Mouse (Mus musculus) embryonic facial prominence, embryonic 12.5 days (tissue): ENCODE measurements around the gene 1700016D06Rik. TPM values are rescaled to one million over a fixed set of nuclear protein-coding genes. Genes with fewer than 3 reads are reported as not detected.

ENCODE experiments used
- microRNA-seq: library from miRNA; unstranded; fragments of <30 nt; microRNA quantifications from one replicate; pipeline ENCODE4, GENCODE M21; 2017
- polyA plus RNA-seq: library from polyadenylated mRNA; unstranded; fragments of >200 nt; fragmentation: Nextera tagmentation; extraction: Ambion mirVana; gene quantifications from 2 replicates; pipeline ENCODE4 v1.2.1, GENCODE M21; 2016

The 1700016D06Rik gene
- polyA plus RNA-seq, 1 experiment from 2014 or later: not detected

Small RNA genes within 50 kb of the gene (microRNA-seq; reads per million reads assigned to microRNA genes)
- gene Mir7238: 2.4 reads per million, percentile 9 among the genes with 10 or more reads in this experiment

Other genes with a start within 250 kb of the 1700016D06Rik start
- gene Rab20, start 222.4 kb downstream of the 1700016D06Rik start, polyA plus RNA-seq: 1.1 and 1.2 TPM in 2 replicates
- 113 and 114 TPM in 2 replicates for gene Naxd, start 203.6 kb downstream of the 1700016D06Rik start, polyA plus RNA-seq
- gene Cars2, start 150.3 kb downstream of the 1700016D06Rik start, polyA plus RNA-seq: 21.6 and 22.9 TPM in 2 replicates
- gene Ing1, start 145.5 kb downstream of the 1700016D06Rik start, polyA plus RNA-seq: 39.7 and 47.4 TPM in 2 replicates
- 112 and 119 TPM in 2 replicates for gene Ankrd10, start 65.3 kb downstream of the 1700016D06Rik start, polyA plus RNA-seq
- gene Arhgef7, start 26.7 kb upstream of the 1700016D06Rik start, polyA plus RNA-seq: 55.0 and 56.5 TPM in 2 replicates
- gene Tex29, start 139.4 kb upstream of the 1700016D06Rik start, polyA plus RNA-seq: 0.20 TPM in 1 of 2 replicates, not detected in the other